Mouse (Mus musculus): ENCODE measurements around the gene Hrk. TPM values are rescaled to one million over a fixed set of nuclear protein-coding genes. Genes with fewer than 3 reads are reported as not detected.

Hrk gene
- total and polyA plus RNA-seq, 3 experiments, result not detected

- Histone ChIP-seq H3K4me2 (ENCODE audit: insufficient read depth, low read depth, poor library complexity, severe bottlenecking) (no peak overlapping the region), H3K4me1 (ENCODE audit: control insufficient read depth in 1 of 2, insufficient read depth in 2 of 2) (peaks cover 0 to 4% of the 10 kb centered on the region in 2 experiments; a peak in 1 of 4 replicates), H3K9me3 (replicated peaks; ENCODE audit: low read length) (no peaks in the 10 kb centered on the region), H3K9ac (ENCODE audit: insufficient read depth, low read depth) (no peak overlapping the region), H3K27me3 (replicated peaks) (peaks cover 62% of the 10 kb centered on the region), H3K27ac (ENCODE audit: insufficient read depth, low read depth) (no peak overlapping the region), H3K79me2 (replicated peaks; ENCODE audit: control insufficient read depth, extremely low read depth, insufficient read depth, poor library complexity, severe bottlenecking) (no peaks in the 10 kb centered on the region), H3K4me3 (replicated peaks in 1 of 3; ENCODE audit: low read depth in 2 of 3, low read length in 2 of 3, poor library complexity in 1 of 3) (no peak overlapping the region), H3K36me3 (replicated peaks in 1 of 2; ENCODE audit: control insufficient read depth in 1 of 2, insufficient read depth in 1 of 2, low read length in 1 of 2) (no peaks in the 10 kb centered on the region)
- in situ Hi-C loops (cut with MboI; ENCODE audit: low pct_ligation_motif_present, low pct_unique_long_range_greater_than_20kb, low sequenced_read_pairs) (no loop called here), dilution Hi-C loops (cut with MboI; ENCODE audit: extremely low pct_ligation_motif_present, extremely low pct_unique_long_range_greater_than_20kb, low sequenced_read_pairs) (no loop called here)
- no peak for DNase-seq (ENCODE audit: extremely low read depth)
- no peak for TF ChIP-seq KAT2A (IDR thresholded peaks at IDR 0.05; ENCODE audit: insufficient replicate concordance, low read length)
These were observed 3.8 kb upstream of the Hrk start for GRCm38 (mm10) chr5:118160691-118161090.

- DNase-seq (ENCODE audit: extremely low read depth), result no peak
- H3K4me2 ChIP-seq (ENCODE audit: insufficient read depth, low read depth, poor library complexity, severe bottlenecking), result no peak overlapping the region
- no peak overlapping the region for H3K9ac ChIP-seq (ENCODE audit: insufficient read depth, low read depth)
- dilution Hi-C loops (cut with MboI; ENCODE audit: extremely low pct_ligation_motif_present, extremely low pct_unique_long_range_greater_than_20kb, low sequenced_read_pairs) (no loop called here), in situ Hi-C loops (cut with MboI; ENCODE audit: low pct_ligation_motif_present, low pct_unique_long_range_greater_than_20kb, low sequenced_read_pairs) (no loop called here)
- no peak overlapping the region for H3K27ac ChIP-seq (ENCODE audit: insufficient read depth, low read depth)
- TF ChIP-seq IRF4 (IDR thresholded peaks at IDR 0.05; ENCODE audit: low read depth, low read length) (no peak), SMC3 (IDR thresholded peaks at IDR 0.05; ENCODE audit: low read depth, low read length) (peak; percentile 12; the same call in 1 of the 2 replicates), EP300 (IDR thresholded peaks at IDR 0.05; ENCODE audit: low read length) (no peak), HCFC1 (IDR thresholded peaks at IDR 0.05; ENCODE audit: low read depth, low read length) (no peak), CTCF (conservative IDR thresholded peaks at IDR 0.05 in 1 of 2, IDR thresholded peaks at IDR 0.05 in 1 of 2; ENCODE audit: low read depth in 2 of 2, low read length in 2 of 2) (peak in 1 of 2 experiments; percentile 37; a peak in 2 of 4 replicates), USF2 (conservative IDR thresholded peaks at IDR 0.05; ENCODE audit: low read depth, low read length) (no peak)
- no peaks in the 10 kb centered on the region for H3K79me2 ChIP-seq (replicated peaks; ENCODE audit: control insufficient read depth, extremely low read depth, insufficient read depth, poor library complexity, severe bottlenecking)
- no peaks in the 10 kb centered on the region for H3K36me3 ChIP-seq (replicated peaks in 1 of 2; ENCODE audit: control insufficient read depth in 1 of 2, insufficient read depth in 1 of 2, low read length in 1 of 2)
- H3K4me3 ChIP-seq (replicated peaks in 1 of 3; ENCODE audit: low read depth in 2 of 3, low read length in 2 of 3, poor library complexity in 1 of 3), result no peak overlapping the region
- peaks cover 73% of the 10 kb centered on the region for H3K27me3 ChIP-seq (replicated peaks)
- H3K4me1 ChIP-seq (ENCODE audit: control insufficient read depth in 1 of 2, insufficient read depth in 2 of 2), result no peaks in the 10 kb centered on the region
- H3K9me3 ChIP-seq (replicated peaks; ENCODE audit: low read length), result peaks cover 6% of the 10 kb centered on the region
These were observed 1.0 kb downstream of the Hrk start for GRCm38 (mm10) chr5:118165462-118165861.

- Histone ChIP-seq H3K4me1 (ENCODE audit: control insufficient read depth in 1 of 2, insufficient read depth in 2 of 2) (peaks cover 0 to 9% of the 10 kb centered on the region in 2 experiments; a peak in 2 of 4 replicates), H3K79me2 (replicated peaks; ENCODE audit: control insufficient read depth, extremely low read depth, insufficient read depth, poor library complexity, severe bottlenecking) (no peaks in the 10 kb centered on the region), H3K9ac (ENCODE audit: insufficient read depth, low read depth) (no peak overlapping the region), H3K27ac (ENCODE audit: insufficient read depth, low read depth) (no peak overlapping the region), H3K36me3 (replicated peaks in 1 of 2; ENCODE audit: control insufficient read depth in 1 of 2, insufficient read depth in 1 of 2, low read length in 1 of 2) (no peaks in the 10 kb centered on the region), H3K9me3 (replicated peaks; ENCODE audit: low read length) (peaks cover 6% of the 10 kb centered on the region), H3K4me2 (ENCODE audit: insufficient read depth, low read depth, poor library complexity, severe bottlenecking) (no peak overlapping the region), H3K27me3 (replicated peaks) (peaks cover 73% of the 10 kb centered on the region), H3K4me3 (replicated peaks in 1 of 3; ENCODE audit: low read depth in 2 of 3, low read length in 2 of 3, poor library complexity in 1 of 3) (no peak overlapping the region)
- no peak for TF ChIP-seq HCFC1 (IDR thresholded peaks at IDR 0.05; ENCODE audit: low read depth, low read length)
- no peak for TF ChIP-seq POLR2A (IDR thresholded peaks at IDR 0.05; ENCODE audit: low read depth, low read length)
- no peak for TF ChIP-seq IRF4 (IDR thresholded peaks at IDR 0.05; ENCODE audit: low read depth, low read length)
- TF ChIP-seq GABPA (IDR thresholded peaks at IDR 0.05; ENCODE audit: insufficient replicate concordance, low read depth, low read length), result no peak
- no peak for TF ChIP-seq ETS1 (conservative IDR thresholded peaks at IDR 0.05; ENCODE audit: low read depth, low read length)
- no peak for TF ChIP-seq TBP (conservative IDR thresholded peaks at IDR 0.05; ENCODE audit: low read depth, low read length)
- TF ChIP-seq MAZ (IDR thresholded peaks at IDR 0.05; ENCODE audit: low read depth, low read length), result no peak
- TF ChIP-seq TCF12 (IDR thresholded peaks at IDR 0.05; ENCODE audit: low read depth, low read length), result no peak
- no peak for TF ChIP-seq E2F4 (IDR thresholded peaks at IDR 0.05; ENCODE audit: insufficient replicate concordance, low read depth, low read length)
- no peak for TF ChIP-seq RCOR1 (conservative IDR thresholded peaks at IDR 0.05; ENCODE audit: low read depth, low read length)
- no peak for TF ChIP-seq MEF2A (IDR thresholded peaks at IDR 0.05; ENCODE audit: borderline replicate concordance, low read depth, low read length)
- TF ChIP-seq JUN (IDR thresholded peaks at IDR 0.05; ENCODE audit: insufficient read depth, low read depth, low read length), result no peak
- TF ChIP-seq UBTF (IDR thresholded peaks at IDR 0.05; ENCODE audit: low read depth, low read length), result no peak
- no peak for TF ChIP-seq ZMIZ1 (IDR thresholded peaks at IDR 0.05; ENCODE audit: low read depth, low read length)
- TF ChIP-seq RAD21 (IDR thresholded peaks at IDR 0.05; ENCODE audit: low read depth, low read length), result no peak
- DNase-seq (ENCODE audit: extremely low read depth), result no peak
- in situ Hi-C loops (cut with MboI; ENCODE audit: low pct_ligation_motif_present, low pct_unique_long_range_greater_than_20kb, low sequenced_read_pairs) (no loop called here), dilution Hi-C loops (cut with MboI; ENCODE audit: extremely low pct_ligation_motif_present, extremely low pct_unique_long_range_greater_than_20kb, low sequenced_read_pairs) (no loop called here)
These were observed 3.1 kb downstream of the Hrk start for GRCm38 (mm10) chr5:118167561-118167995.
